Mouse (Mus musculus) heart, embryonic 10.5 days (tissue): Measurements from ENCODE around the gene Eef1akmt2. TPM values are rescaled to one million over a fixed set of nuclear protein-coding genes. Genes with fewer than 3 reads are reported as not detected.

ENCODE experiments used
- DNase-seq: peaks from one replicate; pipeline ENCODE4 v3.0.0-alpha.2; 2017; ENCODE audit warnings: low spot score
- H3K27ac ChIP-seq: fragments of 300-500 bp; sonication (generic); 2 replicates; pipeline ENCODE4 v1.5.1; 2016; ENCODE audit warnings: mild to moderate bottlenecking
- H3K27me3 ChIP-seq: fragments of 300-500 bp; sonication (generic); 2 replicates; pipeline ENCODE4 v1.6.1; 2016; ENCODE audit warnings: mild to moderate bottlenecking; ENCODE audit not compliant: poor library complexity, insufficient read depth, severe bottlenecking
- H3K36me3 ChIP-seq: fragments of 300-500 bp; sonication (generic); 2 replicates; pipeline ENCODE4 v1.6.1; 2016; ENCODE audit warnings: mild to moderate bottlenecking, moderate library complexity
- H3K4me1 ChIP-seq: fragments of 300-500 bp; sonication (generic); 2 replicates; pipeline ENCODE4 v1.6.1; 2016; ENCODE audit warnings: mild to moderate bottlenecking
- H3K4me3 ChIP-seq: fragments of 300-500 bp; sonication (generic); 2 replicates; pipeline ENCODE4 v1.5.1; 2016; ENCODE audit warnings: mild to moderate bottlenecking, moderate library complexity
- H3K9me3 ChIP-seq: fragments of 300-500 bp; sonication (generic); 2 replicates; pipeline ENCODE4 v1.6.1; 2016; ENCODE audit warnings: mild to moderate bottlenecking, moderate library complexity
- WGBS: fragments of 180-500 bp; shearing (Covaris S2); methylation state at CpG from one replicate; pipeline ENCODE4 v1.1.7; 2016; 5-methylcytosine and 5-hydroxymethylcytosine counted together
- polyA plus RNA-seq: library from polyadenylated mRNA; unstranded; fragments of >200 nt; fragmentation: Nextera tagmentation; extraction: Ambion mirVana; gene quantifications from 2 replicates; pipeline ENCODE4 v1.2.1, GENCODE M21; 2016

The Eef1akmt2 gene
- polyA plus RNA-seq, 1 experiment from 2014 or later: 54.1 TPM

- 67% methylated on average over 4 of the region's 4 CpGs for WGBS
- H3K27ac ChIP-seq: peak overlapping the region; percentile 86; the same call in 1 of the 2 replicates
- H3K4me3 ChIP-seq: no peak overlapping the region
- no peaks in the 10 kb centered on the region for H3K27me3 ChIP-seq
- H3K36me3 ChIP-seq: no peaks in the 10 kb centered on the region
- no peak for DNase-seq
- peaks cover 59% of the 10 kb centered on the region for H3K4me1 ChIP-seq
- no peaks in the 10 kb centered on the region for H3K9me3 ChIP-seq
Observed at GRCm38 (mm10) chr7:132787496-132788190, 64.8 kb downstream of the Eef1akmt2 start.

DNA sequence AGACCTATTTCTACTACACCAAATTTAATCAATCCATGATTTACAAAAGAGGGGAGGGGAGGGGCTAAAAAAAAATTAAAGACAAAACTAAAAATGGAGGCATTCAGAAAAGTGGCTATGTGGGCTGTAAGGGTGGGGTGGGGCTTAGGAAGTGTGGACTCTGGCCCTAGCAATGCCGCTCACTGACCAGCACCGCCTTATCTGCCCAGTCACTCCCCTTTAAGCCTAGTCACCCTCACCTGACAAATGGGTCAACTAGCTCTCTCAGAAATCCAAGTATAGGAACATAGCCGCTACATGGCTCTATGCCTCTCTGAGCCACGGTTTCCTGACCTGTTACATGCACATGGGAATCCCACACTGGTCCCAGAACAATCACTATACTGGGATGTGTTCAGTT, 65.5 kb downstream of the Eef1akmt2 start:
- H3K4me1 ChIP-seq: peaks cover 61% of the 10 kb centered on the region
- no peak for DNase-seq
- no peaks in the 10 kb centered on the region for H3K9me3 ChIP-seq
- no peaks in the 10 kb centered on the region for H3K36me3 ChIP-seq
- H3K27ac ChIP-seq: peak overlapping the region; percentile 86
- WGBS: 65% methylated on average over 4 of the region's 4 CpGs
- H3K4me3 ChIP-seq: no peak overlapping the region
- H3K27me3 ChIP-seq: no peaks in the 10 kb centered on the region

GRCm38 (mm10) chr7:132786522-132786921, 66.0 kb downstream of the Eef1akmt2 start:
- no peaks in the 10 kb centered on the region for H3K9me3 ChIP-seq
- peaks cover 66% of the 10 kb centered on the region for H3K4me1 ChIP-seq
- H3K4me3 ChIP-seq: no peak overlapping the region
- WGBS: 21% methylated on average over 4 of the region's 4 CpGs
- H3K36me3 ChIP-seq: no peaks in the 10 kb centered on the region
- no peaks in the 10 kb centered on the region for H3K27me3 ChIP-seq
- H3K27ac ChIP-seq: peak overlapping the region; percentile 86
- DNase-seq: no peak

- peak overlapping the region; percentile 86 for H3K27ac ChIP-seq
- 25% methylated on average over 7 of the region's 7 CpGs for WGBS
- peaks cover 71% of the 10 kb centered on the region for H3K4me1 ChIP-seq
- H3K27me3 ChIP-seq: no peaks in the 10 kb centered on the region
- no peak overlapping the region for H3K4me3 ChIP-seq
- H3K36me3 ChIP-seq: no peaks in the 10 kb centered on the region
- no peak for DNase-seq
- H3K9me3 ChIP-seq: no peaks in the 10 kb centered on the region
Observed at GRCm38 (mm10) chr7:132786011-132786410, 66.5 kb downstream of the Eef1akmt2 start.

- Histone ChIP-seq H3K27me3 (no peaks in the 10 kb centered on the region), H3K4me3 (no peak overlapping the region), H3K27ac (0 out of 2 replicates have a peak overlapping the region, but pooled peaks have one; percentile 22), H3K4me1 (peaks cover 80% of the 10 kb centered on the region), H3K36me3 (no peaks in the 10 kb centered on the region), H3K9me3 (no peaks in the 10 kb centered on the region)
- DNase-seq: no peak
- WGBS: 86% methylated on average over 5 of the region's 5 CpGs
Observed at GRCm38 (mm10) chr7:132784101-132784500, 68.4 kb downstream of the Eef1akmt2 start.

DNA sequence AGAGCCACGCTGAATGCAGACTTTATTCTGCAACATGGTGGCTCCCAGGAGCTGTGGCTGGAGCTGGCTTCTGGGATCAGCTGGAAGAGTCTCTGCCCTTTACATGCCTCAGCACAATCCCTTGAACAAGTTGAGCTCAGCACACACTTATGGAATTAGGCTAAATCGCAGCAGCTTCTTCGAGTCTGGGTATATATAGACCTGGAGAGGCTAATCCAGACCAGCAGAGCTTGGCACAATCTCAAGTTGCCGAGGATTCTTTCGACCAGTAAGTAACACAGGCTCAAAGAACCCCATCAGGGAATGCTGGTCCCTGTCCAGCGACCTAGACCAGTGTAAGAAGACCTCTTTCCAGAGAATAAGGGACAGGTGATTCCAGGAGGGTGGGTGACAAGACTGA, 70.6 kb downstream of the Eef1akmt2 start:
- peaks cover 10% of the 10 kb centered on the region; the same call in 1 of the 2 replicates for H3K36me3 ChIP-seq
- peak overlapping the region; percentile 76 for H3K27ac ChIP-seq
- no peak for DNase-seq
- no peak overlapping the region for H3K4me3 ChIP-seq
- H3K9me3 ChIP-seq: no peaks in the 10 kb centered on the region
- WGBS: 50% methylated on average over 6 of the region's 6 CpGs
- H3K27me3 ChIP-seq: no peaks in the 10 kb centered on the region
- H3K4me1 ChIP-seq: peaks cover 79% of the 10 kb centered on the region

DNA sequence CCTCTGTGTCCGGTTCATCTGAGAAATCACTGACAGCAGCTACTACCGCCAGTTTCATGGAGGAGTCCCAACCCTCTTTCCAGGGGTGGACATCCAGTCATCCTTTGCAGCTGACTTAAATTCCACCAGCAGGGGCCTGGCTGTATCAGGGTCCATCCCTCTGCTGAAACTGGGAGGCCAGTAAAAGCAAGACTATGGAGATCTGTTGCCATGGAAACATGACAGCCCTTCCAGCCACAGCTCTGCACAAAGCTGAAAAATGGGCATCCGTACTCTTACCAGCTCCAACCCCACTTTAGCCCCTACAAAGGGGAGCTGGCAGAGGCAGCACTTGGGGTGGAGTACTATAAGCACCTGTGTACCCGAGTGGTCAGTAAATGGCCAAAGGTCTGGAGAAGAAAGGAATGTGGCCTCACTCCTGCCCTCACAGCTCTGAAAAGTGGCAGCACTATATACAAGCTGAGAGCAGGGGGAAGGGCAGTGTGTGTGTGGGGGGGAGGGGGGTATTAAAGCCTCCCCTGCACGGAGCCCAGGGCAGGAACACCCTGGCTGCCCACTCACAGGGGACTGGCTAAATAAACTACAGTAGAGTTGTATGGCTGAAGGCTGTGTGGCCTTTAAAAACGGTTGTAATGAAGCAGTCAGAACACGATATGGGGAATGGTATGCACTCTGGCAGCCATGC, 71.2 kb downstream of the Eef1akmt2 start:
- Histone ChIP-seq H3K27me3 (no peaks in the 10 kb centered on the region), H3K9me3 (no peaks in the 10 kb centered on the region), H3K4me3 (no peak overlapping the region; the same call in 1 of the 2 replicates), H3K27ac (peak overlapping the region; percentile 76), H3K4me1 (peaks cover 77% of the 10 kb centered on the region), H3K36me3 (peaks cover 15% of the 10 kb centered on the region; the same call in 1 of the 2 replicates)
- 39% methylated on average over 7 of the region's 7 CpGs for WGBS
- DNase-seq: no peak

DNA sequence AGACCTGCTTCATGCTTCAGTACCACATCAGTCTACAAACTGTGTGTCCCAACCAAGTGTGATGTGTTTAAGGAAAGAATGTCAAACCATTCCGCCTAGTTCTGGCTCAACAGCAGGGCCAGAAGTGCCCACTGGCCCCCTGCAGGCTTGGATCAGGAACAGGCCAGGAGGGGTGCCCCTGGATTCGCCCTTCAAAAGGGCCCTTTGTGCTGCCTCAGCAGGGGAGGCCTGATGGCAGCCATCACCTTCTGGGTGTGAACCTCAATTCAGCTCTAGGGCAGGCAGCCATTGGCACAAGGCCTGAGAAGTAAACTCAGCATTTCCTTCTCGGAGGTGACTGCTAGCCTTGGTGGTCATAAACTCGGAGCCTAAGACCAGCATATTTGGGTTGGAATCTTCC, 71.9 kb downstream of the Eef1akmt2 start:
- no peak for DNase-seq
- Histone ChIP-seq H3K27me3 (no peaks in the 10 kb centered on the region), H3K27ac (peak overlapping the region; percentile 76), H3K9me3 (no peaks in the 10 kb centered on the region), H3K36me3 (peaks cover 20% of the 10 kb centered on the region; the same call in 1 of the 2 replicates), H3K4me1 (peaks cover 70% of the 10 kb centered on the region), H3K4me3 (no peak overlapping the region)
- WGBS: 63% methylated on average over 4 of the region's 4 CpGs

DNA sequence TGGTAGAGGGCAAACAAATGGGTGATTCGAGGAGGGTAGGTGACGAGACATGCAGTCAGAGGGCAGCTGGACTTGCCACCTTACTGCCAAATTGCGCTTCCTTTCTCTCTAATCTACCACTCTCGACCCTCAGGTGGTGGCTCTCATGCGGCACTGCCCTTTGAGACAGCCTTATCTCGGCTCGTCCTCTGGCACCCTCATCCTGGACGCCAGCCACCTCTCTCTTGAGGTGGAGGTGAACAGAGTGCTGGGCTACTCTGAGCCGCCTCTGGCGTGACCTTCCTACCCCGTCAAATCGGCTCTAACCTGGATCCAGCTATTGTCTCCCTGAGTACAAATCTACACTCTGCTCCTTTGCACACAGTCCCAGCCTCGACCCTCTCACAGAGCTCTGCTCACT, 73.8 kb downstream of the Eef1akmt2 start:
- Histone ChIP-seq H3K27ac (no peak overlapping the region), H3K4me3 (no peak overlapping the region), H3K36me3 (peaks cover 26% of the 10 kb centered on the region), H3K4me1 (peaks cover 52% of the 10 kb centered on the region), H3K27me3 (no peaks in the 10 kb centered on the region), H3K9me3 (no peaks in the 10 kb centered on the region)
- no peak for DNase-seq
- 77% methylated on average over 13 of the region's 13 CpGs for WGBS

- Histone ChIP-seq H3K27ac (no peak overlapping the region), H3K9me3 (no peaks in the 10 kb centered on the region), H3K27me3 (no peaks in the 10 kb centered on the region), H3K36me3 (peaks cover 26% of the 10 kb centered on the region), H3K4me3 (no peak overlapping the region), H3K4me1 (peaks cover 46% of the 10 kb centered on the region)
- 78% methylated on average over 1 of the region's 1 CpGs for WGBS
- DNase-seq: no peak
Observed at GRCm38 (mm10) chr7:132777728-132778453, 74.6 kb downstream of the Eef1akmt2 start.
